Mouse (Mus musculus): ENCODE measurements at regions not wholly inside any gene's neighbourhood (a gene's known extent, or its start where the extent isn't known, plus 50 kb on each side); places are given as distances from the start of the nearest gene placed in this dataset.

DNA sequence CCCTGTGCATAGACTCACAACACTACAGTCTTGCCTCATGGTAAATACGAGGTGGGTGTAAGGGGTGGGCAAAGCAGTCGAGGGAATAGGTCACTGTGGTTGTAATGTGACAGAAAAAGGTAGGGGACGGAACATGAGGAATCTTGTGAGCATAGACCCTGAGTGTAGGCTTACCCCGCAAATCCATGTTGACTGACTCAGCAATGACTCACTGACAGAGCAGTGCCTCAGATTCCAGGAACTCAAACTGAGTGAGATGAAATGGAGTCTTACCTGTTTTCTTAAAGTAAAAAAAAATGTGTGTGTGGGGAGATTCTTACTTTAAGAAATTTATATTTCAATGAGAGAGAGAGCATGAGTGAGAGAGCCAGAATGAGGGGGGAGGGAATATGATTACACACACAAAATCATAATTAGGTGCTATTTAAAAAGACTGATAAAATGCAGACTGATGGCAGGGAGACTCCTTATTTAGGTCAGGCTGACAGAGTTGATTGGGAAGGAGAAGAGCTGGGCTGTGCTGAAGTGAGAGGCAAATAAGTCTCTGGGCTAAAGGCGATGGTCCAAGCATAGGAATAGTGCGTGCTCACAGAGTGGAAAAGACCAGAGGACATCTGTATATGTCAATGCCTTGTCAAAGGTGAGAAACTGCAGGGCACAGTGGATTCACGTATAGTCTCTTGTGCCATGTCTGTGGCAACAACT, 631.0 kb upstream of the Fam160b2 start:
- Histone ChIP-seq H3K9ac (no peak overlapping the region), H3K36me3 (no peaks in the 10 kb centered on the region), H3K27me3 (no peaks in the 10 kb centered on the region), H3K9me3 (no peaks in the 10 kb centered on the region), H3K4me2 (no peak overlapping the region), H3K4me1 (no peaks in the 10 kb centered on the region), H3K4me3 (no peak overlapping the region), H3K27ac (no peak overlapping the region)
- 0 out of 2 replicates have a peak, but pooled peaks have one; percentile 15 for ATAC-seq (ENCODE audit: insufficient number of reproducible peaks, insufficient read depth, low FRiP score, low TSS enrichment, low read depth)
- 92% methylated on average over 7 of the region's 7 CpGs for WGBS

DNA sequence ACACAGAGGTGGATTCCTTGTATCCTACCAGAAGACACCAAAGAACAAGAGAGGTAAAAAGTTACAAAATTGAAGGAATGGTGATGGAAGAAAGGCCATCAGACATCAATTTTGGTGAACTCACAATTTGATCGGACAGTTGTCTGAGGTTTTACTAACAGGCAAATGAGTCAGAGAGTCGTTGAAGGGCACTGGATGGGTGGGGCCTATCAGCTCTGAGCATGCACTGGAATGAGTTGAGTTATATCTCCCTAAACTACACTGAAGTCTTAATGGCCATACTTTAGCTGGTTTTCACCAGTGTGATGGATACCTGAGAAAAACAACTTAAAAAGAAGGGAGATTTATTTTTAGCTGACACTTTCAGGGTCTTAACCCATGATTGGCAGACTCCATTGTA, 630.3 kb upstream of the Fam160b2 start:
- H3K4me1 ChIP-seq, result no peaks in the 10 kb centered on the region
- H3K27ac ChIP-seq, result no peak overlapping the region
- no peaks in the 10 kb centered on the region for H3K36me3 ChIP-seq
- ATAC-seq (ENCODE audit: insufficient number of reproducible peaks, insufficient read depth, low FRiP score, low TSS enrichment, low read depth), result no peak
- H3K4me3 ChIP-seq, result no peak overlapping the region
- H3K27me3 ChIP-seq, result no peaks in the 10 kb centered on the region
- no peak overlapping the region for H3K9ac ChIP-seq
- 83% methylated on average over 2 of the region's 2 CpGs for WGBS
- H3K9me3 ChIP-seq, result no peaks in the 10 kb centered on the region
- H3K4me2 ChIP-seq, result no peak overlapping the region

DNA sequence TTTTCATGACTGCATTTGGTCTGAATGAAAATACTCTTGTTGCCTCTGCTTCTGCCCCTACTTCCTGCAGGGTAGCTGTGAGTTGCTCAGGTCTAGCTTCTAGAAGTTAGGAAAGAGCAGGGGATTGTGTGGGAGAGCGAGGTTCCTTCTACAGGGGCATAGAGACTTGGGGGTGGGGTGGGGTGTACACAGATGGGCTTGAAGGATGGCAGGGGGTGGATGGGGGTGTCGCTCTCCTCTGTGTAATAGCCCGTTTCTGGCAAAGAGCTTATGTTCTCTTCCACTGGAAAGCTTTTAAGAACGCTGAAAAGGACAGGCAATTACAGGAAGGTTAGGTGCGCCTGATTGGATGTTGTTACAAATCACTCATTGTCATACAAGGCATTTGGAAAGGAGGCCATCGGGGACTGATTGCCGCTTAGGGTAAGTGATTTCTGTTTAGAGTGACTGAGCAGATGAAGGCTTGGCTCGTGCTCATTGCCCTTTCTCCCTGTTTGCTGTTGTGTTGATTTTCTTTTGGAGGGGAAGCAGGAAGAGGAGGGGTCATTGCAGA, 629.3 kb upstream of the Fam160b2 start:
- Histone ChIP-seq H3K27me3 (no peaks in the 10 kb centered on the region), H3K4me2 (no peak overlapping the region), H3K4me1 (no peaks in the 10 kb centered on the region), H3K36me3 (no peaks in the 10 kb centered on the region), H3K4me3 (no peak overlapping the region), H3K27ac (no peak overlapping the region), H3K9me3 (no peaks in the 10 kb centered on the region), H3K9ac (no peak overlapping the region)
- no peak for ATAC-seq (ENCODE audit: insufficient number of reproducible peaks, insufficient read depth, low FRiP score, low TSS enrichment, low read depth)
- WGBS, result 73% methylated on average over 8 of the region's 8 CpGs

DNA sequence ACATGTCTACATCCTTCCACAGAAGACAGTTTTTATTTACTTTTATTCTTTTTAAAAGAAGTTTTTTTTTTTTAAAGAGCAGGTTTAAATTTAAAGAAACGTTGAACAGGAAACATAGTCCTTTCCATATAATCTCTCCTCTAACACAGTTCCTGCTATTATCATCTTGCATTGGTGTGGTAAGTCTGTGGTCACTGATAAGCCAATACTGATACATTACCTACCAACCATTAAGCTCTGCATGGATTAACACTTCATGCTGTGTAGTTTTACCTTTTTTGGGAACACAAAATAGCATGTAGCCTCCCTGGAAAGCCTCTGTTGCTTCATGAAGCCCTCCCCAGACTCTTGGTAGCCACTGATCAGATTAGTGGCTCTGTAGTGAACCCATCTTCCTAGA, 617.4 kb upstream of the Fam160b2 start:
- H3K9me3 ChIP-seq, result no peaks in the 10 kb centered on the region
- no peak overlapping the region for H3K4me3 ChIP-seq
- no peak for ATAC-seq (ENCODE audit: insufficient number of reproducible peaks, insufficient read depth, low FRiP score, low TSS enrichment, low read depth)
- no peaks in the 10 kb centered on the region for H3K27me3 ChIP-seq
- 78% methylated on average over 1 of the region's 1 CpGs for WGBS
- H3K9ac ChIP-seq, result no peak overlapping the region
- H3K4me1 ChIP-seq, result no peaks in the 10 kb centered on the region
- H3K36me3 ChIP-seq, result no peaks in the 10 kb centered on the region
- H3K27ac ChIP-seq, result no peak overlapping the region
- no peak overlapping the region for H3K4me2 ChIP-seq

DNA sequence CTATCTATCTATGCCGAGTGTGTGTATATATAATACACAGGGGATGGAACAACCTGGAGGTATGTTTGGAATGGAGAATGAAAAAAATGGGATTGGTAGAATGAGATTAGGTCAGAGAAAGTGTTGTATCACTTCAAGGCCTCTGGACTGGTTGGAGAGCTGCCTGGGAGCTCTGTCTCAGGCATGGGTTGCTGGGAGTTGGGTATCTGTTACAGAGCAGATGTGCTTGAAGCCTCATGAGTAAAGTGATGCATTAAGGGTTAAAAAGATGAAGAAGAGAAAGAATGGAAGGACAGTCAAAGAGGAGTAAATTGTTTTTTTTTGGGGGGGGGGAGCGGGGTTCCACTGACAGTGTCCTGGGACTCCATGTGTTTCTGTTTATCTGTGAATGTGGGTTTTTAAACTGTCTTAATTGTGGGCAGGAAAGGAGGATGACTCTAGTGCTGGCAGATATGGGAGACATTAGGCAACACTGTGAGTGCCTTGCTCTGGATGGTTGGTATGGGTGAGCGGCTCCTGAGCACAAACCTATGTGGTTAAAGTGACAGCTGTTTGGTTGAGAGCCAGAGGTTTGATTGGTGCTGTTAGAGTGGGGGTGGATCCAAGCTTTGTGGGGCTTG, 611.8 kb upstream of the Fam160b2 start:
- no peaks in the 10 kb centered on the region for H3K27me3 ChIP-seq
- 58% methylated on average over 3 of the region's 3 CpGs for WGBS
- ATAC-seq (ENCODE audit: insufficient number of reproducible peaks, insufficient read depth, low FRiP score, low TSS enrichment, low read depth), result no peak; the same call in 1 of the 2 replicates

DNA sequence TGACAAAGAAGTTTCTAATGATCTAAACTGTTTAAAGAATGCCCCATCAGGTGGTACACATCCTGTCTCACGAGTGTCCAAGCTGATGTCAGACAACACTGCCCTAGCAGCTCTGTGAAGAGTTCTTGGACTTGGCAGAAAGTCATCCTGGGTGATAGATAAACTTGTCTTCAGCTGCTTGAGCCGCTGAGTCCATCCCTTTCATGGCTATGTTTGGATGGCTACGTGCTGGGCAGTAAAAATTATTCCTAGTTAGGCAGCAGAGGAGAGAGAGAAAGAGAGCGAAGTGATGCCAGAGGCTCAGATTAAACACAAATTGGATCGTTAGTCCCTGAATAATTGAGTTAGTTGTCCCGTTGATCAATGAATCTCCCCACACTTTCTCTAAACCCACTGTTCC, 603.8 kb upstream of the Fam160b2 start:
- WGBS, result 80% methylated on average over 6 of the region's 6 CpGs
- Histone ChIP-seq H3K4me1 (0 out of 2 replicates have a peak, but pooled peaks cover 3% of the 10 kb centered on the region), H3K36me3 (no peaks in the 10 kb centered on the region), H3K9ac (no peak overlapping the region), H3K9me3 (no peaks in the 10 kb centered on the region), H3K4me2 (no peak overlapping the region), H3K27me3 (no peaks in the 10 kb centered on the region), H3K27ac (no peak overlapping the region), H3K4me3 (no peak overlapping the region)
- ATAC-seq (ENCODE audit: insufficient number of reproducible peaks, insufficient read depth, low FRiP score, low TSS enrichment, low read depth), result no peak

More for the DNA sequence above, 611.8 kb upstream of the Fam160b2 start:
- H3K9ac ChIP-seq, result no peak overlapping the region
- H3K36me3 ChIP-seq, result no peaks in the 10 kb centered on the region
- no peak overlapping the region for H3K4me2 ChIP-seq
- H3K27ac ChIP-seq, result no peak overlapping the region
- no peak overlapping the region for H3K4me3 ChIP-seq
- 0 out of 2 replicates have a peak, but pooled peaks cover 2% of the 10 kb centered on the region for H3K4me1 ChIP-seq
- H3K9me3 ChIP-seq, result no peaks in the 10 kb centered on the region

DNA sequence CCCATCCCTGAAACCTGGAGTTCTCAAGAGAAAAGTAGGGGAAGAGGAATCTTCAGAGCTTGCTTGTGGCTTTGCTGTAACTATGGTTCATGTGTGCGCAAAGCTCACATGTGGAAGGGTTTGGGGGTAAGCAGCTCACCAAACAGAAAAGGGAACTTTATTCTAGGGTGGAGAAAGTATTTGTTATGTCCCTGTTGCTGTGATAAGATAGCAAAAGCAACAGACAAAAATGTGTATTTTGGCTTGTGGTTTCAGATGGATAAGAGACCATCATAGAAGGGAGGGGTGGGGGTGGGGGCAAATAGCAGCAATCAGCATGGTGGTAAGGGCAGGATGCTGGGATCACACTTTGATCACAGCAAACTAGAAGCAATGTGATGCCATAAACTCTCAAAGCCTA, 601.3 kb upstream of the Fam160b2 start:
- Histone ChIP-seq H3K27ac (no peak overlapping the region), H3K27me3 (no peaks in the 10 kb centered on the region), H3K4me3 (no peak overlapping the region), H3K4me1 (0 out of 2 replicates have a peak, but pooled peaks cover 3% of the 10 kb centered on the region), H3K9ac (no peak overlapping the region), H3K9me3 (no peaks in the 10 kb centered on the region), H3K4me2 (no peak overlapping the region), H3K36me3 (no peaks in the 10 kb centered on the region)
- WGBS, result 91% methylated on average over 1 of the region's 1 CpGs
- ATAC-seq (ENCODE audit: insufficient number of reproducible peaks, insufficient read depth, low FRiP score, low TSS enrichment, low read depth), result no peak

DNA sequence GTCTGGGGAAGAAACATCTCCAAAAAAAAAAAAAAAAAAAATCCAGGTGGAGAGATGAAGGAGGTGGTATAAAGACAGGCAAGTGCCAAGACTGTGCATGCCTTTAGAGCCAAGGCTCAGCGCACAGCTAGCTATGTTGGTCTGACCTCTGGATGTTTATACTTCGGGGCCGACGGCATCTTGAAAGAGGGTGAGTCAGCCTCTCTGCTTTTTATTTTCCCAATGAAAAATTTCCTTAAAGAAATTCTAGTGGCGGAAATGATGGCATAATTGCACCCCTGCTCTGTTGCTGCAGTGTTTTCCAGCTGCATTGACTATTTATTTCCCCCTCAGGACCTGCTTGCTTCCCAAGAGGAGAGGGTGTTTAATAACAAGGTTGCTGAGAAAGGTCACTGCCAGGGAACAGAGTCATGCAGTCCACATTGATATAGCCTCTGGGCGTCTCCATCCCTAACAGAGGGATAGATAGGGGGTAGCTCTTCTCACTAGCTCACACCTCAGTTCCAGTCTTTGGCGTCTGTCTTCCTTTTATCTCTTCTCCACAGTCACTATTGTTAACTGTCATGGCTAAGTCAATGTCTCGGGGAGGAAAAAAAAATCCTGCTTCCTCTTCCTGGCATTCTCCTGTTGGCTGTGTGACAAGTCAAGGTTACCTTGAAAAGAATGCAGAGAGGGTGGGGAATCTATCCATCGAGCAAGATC, 599.7 kb upstream of the Fam160b2 start:
- H3K4me2 ChIP-seq, result no peak overlapping the region
- no peaks in the 10 kb centered on the region for H3K36me3 ChIP-seq
- ATAC-seq (ENCODE audit: insufficient number of reproducible peaks, insufficient read depth, low FRiP score, low TSS enrichment, low read depth), result no peak
- H3K27me3 ChIP-seq, result no peaks in the 10 kb centered on the region
- H3K9ac ChIP-seq, result no peak overlapping the region
- H3K9me3 ChIP-seq, result no peaks in the 10 kb centered on the region
- no peak overlapping the region for H3K27ac ChIP-seq
- H3K4me3 ChIP-seq, result no peak overlapping the region
- H3K4me1 ChIP-seq, result 0 out of 2 replicates have a peak, but pooled peaks cover 3% of the 10 kb centered on the region
- WGBS, result 43% methylated on average over 9 of the region's 9 CpGs

DNA sequence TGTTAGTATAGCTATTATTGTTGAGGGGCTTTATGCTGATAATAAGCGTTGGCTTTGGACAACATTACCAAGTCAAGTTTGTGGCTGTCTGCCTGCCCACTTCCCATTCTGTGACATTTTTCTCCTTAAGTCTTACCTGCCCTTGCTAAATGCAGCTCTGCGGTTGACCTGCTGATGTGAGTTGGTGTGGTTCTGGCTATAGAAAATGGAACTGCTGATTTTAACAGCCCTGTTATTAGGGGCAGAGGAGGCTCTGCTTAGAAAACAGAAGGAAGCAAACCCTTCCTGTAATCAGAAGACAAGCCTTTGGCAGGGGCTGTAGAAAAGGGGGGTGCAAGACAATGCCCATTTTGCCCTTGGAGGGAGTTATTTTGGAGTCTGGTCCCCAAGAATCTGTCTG, 594.6 kb upstream of the Fam160b2 start:
- Histone ChIP-seq H3K27ac (no peak overlapping the region), H3K36me3 (no peaks in the 10 kb centered on the region), H3K9me3 (no peaks in the 10 kb centered on the region), H3K9ac (no peak overlapping the region), H3K4me3 (no peak overlapping the region), H3K4me2 (no peak overlapping the region), H3K4me1 (0 out of 2 replicates have a peak, but pooled peaks cover under 1% of the 10 kb centered on the region), H3K27me3 (no peaks in the 10 kb centered on the region)
- no peak for ATAC-seq (ENCODE audit: insufficient number of reproducible peaks, insufficient read depth, low FRiP score, low TSS enrichment, low read depth)
- WGBS, result 90% methylated on average over 2 of the region's 2 CpGs

DNA sequence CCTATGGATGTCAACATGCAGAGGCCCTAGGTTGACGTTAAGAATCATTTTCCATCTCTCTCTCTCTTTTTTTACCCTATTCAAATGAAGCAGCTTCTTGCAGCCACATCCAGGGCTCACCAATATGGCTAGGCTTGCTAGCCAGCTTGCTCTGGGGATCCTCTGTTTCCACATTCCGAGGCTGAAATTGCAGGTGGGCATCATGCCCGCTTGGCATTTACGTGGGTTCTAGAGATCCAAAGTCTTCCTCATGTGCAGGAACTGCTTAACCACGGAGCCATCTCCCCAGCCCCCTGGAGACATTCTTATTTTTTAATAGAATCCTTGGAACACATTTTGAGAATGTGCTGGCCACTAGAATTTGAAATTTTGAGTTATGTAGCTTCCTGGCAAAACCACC, 592.9 kb upstream of the Fam160b2 start:
- no peak overlapping the region for H3K4me2 ChIP-seq
- no peak overlapping the region for H3K4me3 ChIP-seq
- no peak for ATAC-seq (ENCODE audit: insufficient number of reproducible peaks, insufficient read depth, low FRiP score, low TSS enrichment, low read depth)
- no peaks in the 10 kb centered on the region for H3K27me3 ChIP-seq
- no peak overlapping the region for H3K27ac ChIP-seq
- H3K9ac ChIP-seq, result no peak overlapping the region
- H3K36me3 ChIP-seq, result no peaks in the 10 kb centered on the region
- no peaks in the 10 kb centered on the region for H3K4me1 ChIP-seq
- 81% methylated on average over 5 of the region's 5 CpGs for WGBS
- no peaks in the 10 kb centered on the region for H3K9me3 ChIP-seq

DNA sequence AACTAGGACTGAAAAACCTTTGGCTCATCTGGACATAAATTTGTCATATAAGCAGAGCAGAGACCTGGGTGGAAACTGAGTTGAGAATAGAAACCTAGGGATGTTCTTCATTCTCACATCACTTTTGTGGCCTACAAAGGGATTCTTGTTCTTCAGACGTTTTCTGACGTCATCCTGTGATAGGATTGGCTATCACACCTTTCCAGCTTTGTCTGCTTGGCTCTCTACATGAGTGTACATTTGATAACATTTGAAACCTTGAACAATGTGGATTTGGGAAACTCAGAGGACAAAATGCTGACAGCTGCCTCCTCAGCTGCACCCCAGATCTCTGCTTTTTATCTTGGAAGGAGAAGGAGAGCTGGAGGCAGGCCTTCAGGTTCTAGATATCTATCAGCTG, 589.7 kb upstream of the Fam160b2 start:
- WGBS, result 50% methylated on average over 2 of the region's 2 CpGs
- Histone ChIP-seq H3K4me2 (no peak overlapping the region), H3K27me3 (no peaks in the 10 kb centered on the region), H3K36me3 (no peaks in the 10 kb centered on the region), H3K4me3 (no peak overlapping the region), H3K9ac (no peak overlapping the region), H3K27ac (no peak overlapping the region), H3K4me1 (no peaks in the 10 kb centered on the region), H3K9me3 (no peaks in the 10 kb centered on the region)
- no peak for ATAC-seq (ENCODE audit: insufficient number of reproducible peaks, insufficient read depth, low FRiP score, low TSS enrichment, low read depth)
